Mouse (Mus musculus) stomach, embryonic 16.5 days (tissue): ENCODE measurements around the gene Cryl1. TPM values are rescaled to one million over a fixed set of nuclear protein-coding genes. Genes with fewer than 3 reads are reported as not detected.

Experiments used
- ATAC-seq: fragments of 200-750 bp; cut with Nextera tagmentation; 2 replicates; pipeline ENCODE4 v1.8.0; 2017; ENCODE audit warnings: moderate number of reproducible peaks, moderate TSS enrichment; ENCODE audit not compliant: insufficient read depth, low FRiP score
- H3K27ac ChIP-seq: fragments of 300-500 bp; sonication (generic); 2 replicates; pipeline ENCODE4 v1.5.1; 2014; ENCODE audit warnings: low read length
- H3K27me3 ChIP-seq: fragments of 300-500 bp; sonication (generic); 2 replicates; pipeline ENCODE4 v1.6.1; 2014; ENCODE audit warnings: low read length, control low read depth, mixed read lengths; ENCODE audit not compliant: control insufficient read depth, insufficient read depth
- H3K36me3 ChIP-seq: fragments of 300-500 bp; sonication (generic); 2 replicates; pipeline ENCODE4 v1.6.1; 2014; ENCODE audit warnings: low read length; ENCODE audit not compliant: control insufficient read depth, insufficient read depth
- H3K4me1 ChIP-seq: fragments of 300-500 bp; sonication (generic); 2 replicates; pipeline ENCODE4 v1.6.1; 2014; ENCODE audit warnings: low read length, control low read depth, mixed read lengths; ENCODE audit not compliant: control insufficient read depth, insufficient read depth
- H3K4me2 ChIP-seq: fragments of 300-500 bp; sonication (generic); 2 replicates; pipeline ENCODE4 v1.6.1; 2014; ENCODE audit warnings: low read depth, low read length, mixed read lengths
- H3K4me3 ChIP-seq: fragments of 300-500 bp; sonication (generic); replicated peaks from 2 replicates; pipeline ENCODE4 v1.5.1; 2014; ENCODE audit warnings: mild to moderate bottlenecking, low read length
- H3K9ac ChIP-seq: fragments of 300-500 bp; sonication (generic); 2 replicates; pipeline ENCODE4 v1.6.1; 2014; ENCODE audit warnings: low read length
- H3K9me3 ChIP-seq: fragments of 300-500 bp; sonication (generic); replicated peaks from 2 replicates; pipeline ENCODE4 v1.6.1; 2016; ENCODE audit warnings: low read length, control low read depth; ENCODE audit not compliant: control insufficient read depth
- WGBS: fragments of 180-500 bp; shearing (Covaris S2); extraction: QIAGEN DNeasy Blood & Tissue Kit; methylation state at CpG from one replicate; pipeline ENCODE4 v1.1.7; 2014; 5-methylcytosine and 5-hydroxymethylcytosine counted together
- polyA plus RNA-seq: library from polyadenylated mRNA; unstranded; fragments of >200 nt; fragmentation: Nextera tagmentation; extraction: Ambion mirVana; gene quantifications from 2 replicates; pipeline ENCODE4 v1.2.1, GENCODE M21; 2015

The Cryl1 gene
- polyA plus RNA-seq, 1 experiment from 2014 or later, result 41.0 TPM

DNA sequence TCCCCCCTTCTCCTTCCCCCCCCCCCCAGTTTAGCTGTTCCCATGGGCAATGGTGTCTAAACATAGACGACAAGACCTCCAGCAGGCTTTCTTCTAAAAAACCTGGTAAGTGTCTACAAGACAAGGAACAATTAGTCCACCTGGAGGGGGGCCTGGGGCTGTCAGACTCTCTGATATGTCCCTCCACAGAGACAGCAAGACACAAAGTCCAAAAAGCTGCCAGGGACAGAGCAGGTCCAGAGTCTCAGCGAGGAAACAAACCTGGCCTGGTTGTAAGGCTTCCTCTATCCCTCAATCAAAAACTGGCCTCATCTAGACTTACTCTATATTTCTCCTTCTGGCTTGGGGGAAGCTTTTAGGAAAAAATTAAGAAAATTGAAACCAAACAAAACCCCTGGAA, 115.7 kb downstream of the Cryl1 start:
- Histone ChIP-seq H3K4me3 (no peak overlapping the region), H3K27ac (no peak overlapping the region), H3K4me1 (no peaks in the 10 kb centered on the region), H3K27me3 (no peaks in the 10 kb centered on the region), H3K9ac (no peak overlapping the region), H3K4me2 (no peak overlapping the region), H3K9me3 (no peaks in the 10 kb centered on the region), H3K36me3 (no peaks in the 10 kb centered on the region)
- no peak for ATAC-seq
- 29% methylated on average over 2 of the region's 2 CpGs for WGBS

DNA sequence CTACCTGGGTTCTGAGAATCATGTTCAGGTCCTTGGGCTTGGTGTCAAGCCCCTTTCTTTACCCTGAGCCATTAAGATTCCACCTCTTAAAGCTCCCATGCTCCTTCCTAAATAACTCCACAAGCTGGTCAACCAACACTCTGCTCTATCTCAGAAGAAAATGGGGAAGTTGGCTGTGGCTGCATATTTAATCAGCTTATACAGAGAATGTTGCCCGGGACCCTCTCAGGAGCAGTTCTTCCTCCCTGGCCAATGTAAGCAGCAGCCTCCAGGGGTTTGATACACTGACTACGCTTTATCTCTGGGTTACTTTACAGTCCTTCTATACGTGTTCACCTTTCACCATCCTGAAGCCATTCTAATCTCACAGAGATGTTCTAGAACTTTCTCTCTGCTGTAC, 117.5 kb downstream of the Cryl1 start:
- Histone ChIP-seq H3K9me3 (no peaks in the 10 kb centered on the region), H3K4me2 (no peak overlapping the region), H3K36me3 (no peaks in the 10 kb centered on the region), H3K4me1 (no peaks in the 10 kb centered on the region), H3K4me3 (no peak overlapping the region), H3K27me3 (no peaks in the 10 kb centered on the region), H3K27ac (no peak overlapping the region), H3K9ac (no peak overlapping the region)
- no peak for ATAC-seq
- WGBS, result 89% methylated on average over 3 of the region's 3 CpGs

DNA sequence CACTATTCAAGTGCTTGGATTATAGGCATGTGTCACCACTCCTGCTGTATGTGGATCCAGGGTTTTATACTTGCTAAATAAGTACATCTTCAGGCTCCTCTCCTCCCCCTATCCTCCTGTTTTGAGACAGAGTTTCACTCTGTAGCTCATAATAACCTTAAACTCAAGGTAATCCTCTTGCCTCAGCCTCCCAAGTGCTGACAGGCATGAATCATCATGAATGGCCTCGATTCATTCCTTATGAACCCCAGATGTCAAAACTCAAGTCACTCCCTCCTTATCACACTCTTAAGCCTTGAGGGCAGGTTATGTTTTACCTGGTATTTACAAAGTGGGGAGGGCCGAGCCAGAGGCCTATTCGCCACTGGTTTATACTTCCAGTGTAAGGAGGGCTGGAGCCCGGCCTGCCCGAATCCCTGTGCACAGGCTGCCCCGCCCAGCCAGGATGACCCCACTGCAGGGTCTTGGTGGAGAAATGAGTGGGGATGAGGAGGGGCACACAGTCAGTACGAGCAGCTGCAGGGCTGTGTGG, 121.8 kb downstream of the Cryl1 start:
- H3K36me3 ChIP-seq, result no peaks in the 10 kb centered on the region
- no peak overlapping the region for H3K27ac ChIP-seq
- WGBS, result 66% methylated on average over 7 of the region's 7 CpGs
- ATAC-seq, result peak; percentile 60; the same call in 1 of the 2 replicates
- H3K27me3 ChIP-seq, result no peaks in the 10 kb centered on the region
- H3K9ac ChIP-seq, result no peak overlapping the region
- no peak overlapping the region for H3K4me3 ChIP-seq
- H3K4me2 ChIP-seq, result no peak overlapping the region
- H3K4me1 ChIP-seq, result no peaks in the 10 kb centered on the region
- H3K9me3 ChIP-seq, result no peaks in the 10 kb centered on the region

DNA sequence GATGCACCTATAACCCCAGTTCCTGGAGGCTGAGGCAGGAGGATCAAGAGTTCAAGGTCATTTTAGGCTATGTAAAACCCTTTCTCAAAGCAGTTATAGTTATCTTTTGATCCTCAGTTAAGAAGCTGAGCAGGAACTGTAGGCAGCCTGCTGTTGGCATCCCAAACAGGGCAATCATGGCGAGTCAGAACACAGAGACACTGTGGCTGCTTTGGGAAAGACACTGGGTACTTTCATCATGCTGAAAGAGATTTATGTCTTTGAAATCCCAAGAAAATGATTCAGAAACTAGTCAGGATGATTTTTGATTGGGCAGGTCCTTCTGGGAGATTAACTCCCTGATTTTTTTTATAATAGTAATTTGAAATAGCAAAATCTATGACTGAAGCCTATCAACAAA, 126.0 kb downstream of the Cryl1 start:
- Histone ChIP-seq H3K9ac (no peak overlapping the region), H3K4me3 (no peak overlapping the region), H3K27me3 (no peaks in the 10 kb centered on the region), H3K4me1 (no peaks in the 10 kb centered on the region), H3K4me2 (no peak overlapping the region), H3K9me3 (no peaks in the 10 kb centered on the region), H3K27ac (no peak overlapping the region), H3K36me3 (no peaks in the 10 kb centered on the region)
- ATAC-seq, result no peak
- 82% methylated on average over 1 of the region's 1 CpGs for WGBS

DNA sequence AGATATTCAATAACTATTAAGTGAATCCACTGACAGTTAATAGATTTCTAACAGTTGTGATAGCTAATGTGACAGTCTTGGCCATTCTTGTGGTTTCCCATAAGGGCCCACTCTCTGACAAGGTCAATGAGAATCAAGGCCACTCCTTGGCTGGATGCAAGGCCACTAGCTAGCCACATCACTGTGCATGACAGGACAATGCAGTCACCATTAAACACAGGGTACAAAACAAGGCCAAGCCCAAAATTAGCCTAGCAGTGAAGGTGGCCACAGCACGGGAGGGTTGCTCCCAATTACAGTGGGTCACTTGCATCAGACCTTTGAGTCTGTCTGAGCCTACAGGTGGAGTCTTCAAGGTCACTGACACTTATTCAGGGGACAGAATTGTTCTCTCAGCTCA, 126.5 kb downstream of the Cryl1 start:
- no peak overlapping the region for H3K27ac ChIP-seq
- no peaks in the 10 kb centered on the region for H3K27me3 ChIP-seq
- no peaks in the 10 kb centered on the region for H3K4me1 ChIP-seq
- H3K9ac ChIP-seq, result no peak overlapping the region
- WGBS, result 71% methylated on average over 1 of the region's 1 CpGs
- no peak overlapping the region for H3K4me3 ChIP-seq
- no peak for ATAC-seq
- H3K36me3 ChIP-seq, result no peaks in the 10 kb centered on the region
- no peaks in the 10 kb centered on the region for H3K9me3 ChIP-seq
- no peak overlapping the region for H3K4me2 ChIP-seq

DNA sequence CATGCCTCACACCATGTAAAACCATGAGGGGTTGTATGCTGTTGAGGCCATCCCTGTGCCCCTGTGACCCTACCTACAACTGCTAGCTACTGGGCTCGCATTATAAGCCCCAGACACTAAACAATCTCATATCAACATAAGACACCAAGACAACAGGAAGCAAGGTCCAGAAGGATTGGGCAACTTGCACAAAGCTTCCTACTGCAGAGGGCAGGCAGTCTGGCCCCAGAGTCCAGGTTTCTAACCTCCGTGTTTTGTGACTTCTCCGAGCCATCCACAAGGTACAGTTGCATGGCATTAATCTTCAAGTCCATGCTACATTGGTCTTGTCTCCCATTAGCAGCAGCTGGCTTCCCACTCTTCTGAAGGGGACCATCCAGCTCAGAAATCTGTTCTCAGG, 129.4 kb downstream of the Cryl1 start:
- Histone ChIP-seq H3K4me3 (no peak overlapping the region), H3K27me3 (no peaks in the 10 kb centered on the region), H3K4me2 (no peak overlapping the region), H3K36me3 (no peaks in the 10 kb centered on the region), H3K27ac (no peak overlapping the region), H3K9ac (no peak overlapping the region), H3K9me3 (no peaks in the 10 kb centered on the region), H3K4me1 (no peaks in the 10 kb centered on the region)
- ATAC-seq, result no peak
- 82% methylated on average over 3 of the region's 3 CpGs for WGBS

DNA sequence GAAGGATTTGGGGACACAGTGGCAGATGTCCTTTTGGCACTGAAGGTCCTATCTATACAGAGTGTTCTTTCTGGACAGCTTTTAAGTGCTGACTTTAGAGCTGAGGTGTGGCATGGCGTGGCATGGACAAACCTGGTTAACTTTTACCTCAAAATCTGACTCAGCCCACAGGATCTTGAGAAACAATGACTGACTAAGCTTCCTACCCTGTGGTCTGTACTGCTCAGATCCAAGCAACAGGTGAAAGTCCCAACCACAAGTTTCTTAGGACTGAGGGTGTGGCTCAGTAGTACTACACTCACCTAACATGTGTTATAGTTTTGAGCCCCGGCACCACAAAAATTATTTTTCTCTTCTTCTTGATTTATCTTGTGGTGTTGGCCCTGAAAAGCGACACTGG, 130.0 kb downstream of the Cryl1 start:
- H3K4me3 ChIP-seq, result no peak overlapping the region
- WGBS, result 74% methylated on average over 3 of the region's 3 CpGs
- H3K36me3 ChIP-seq, result no peaks in the 10 kb centered on the region
- H3K9ac ChIP-seq, result no peak overlapping the region
- no peak overlapping the region for H3K4me2 ChIP-seq
- no peaks in the 10 kb centered on the region for H3K9me3 ChIP-seq
- peak; percentile 89 for ATAC-seq
- H3K27me3 ChIP-seq, result no peaks in the 10 kb centered on the region
- no peak overlapping the region for H3K27ac ChIP-seq
- H3K4me1 ChIP-seq, result no peaks in the 10 kb centered on the region

DNA sequence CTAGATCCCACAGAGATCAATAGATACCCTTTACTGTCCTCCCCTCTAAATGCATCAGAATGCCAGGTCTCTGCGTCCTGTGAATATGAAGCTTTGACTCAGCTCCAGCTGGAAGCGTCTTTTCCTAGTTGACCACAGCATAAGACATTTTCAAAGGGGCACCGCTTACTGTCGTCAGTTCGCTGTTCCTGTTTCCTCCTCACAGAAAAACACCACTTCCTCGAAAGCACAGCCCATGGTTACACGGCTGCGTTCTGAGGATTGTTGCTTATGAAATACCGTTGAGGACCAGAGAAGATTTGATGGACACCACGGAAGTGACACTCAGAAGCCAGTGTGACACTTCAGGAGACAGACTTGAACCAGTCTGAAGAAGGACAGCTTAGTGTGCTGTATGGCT, 134.4 kb downstream of the Cryl1 start:
- no peaks in the 10 kb centered on the region for H3K4me1 ChIP-seq
- no peak for ATAC-seq
- no peaks in the 10 kb centered on the region for H3K9me3 ChIP-seq
- H3K27me3 ChIP-seq, result no peaks in the 10 kb centered on the region
- no peak overlapping the region for H3K9ac ChIP-seq
- WGBS, result 67% methylated on average over 10 of the region's 10 CpGs
- H3K4me3 ChIP-seq, result no peak overlapping the region
- no peaks in the 10 kb centered on the region for H3K36me3 ChIP-seq
- no peak overlapping the region for H3K4me2 ChIP-seq
- no peak overlapping the region for H3K27ac ChIP-seq

DNA sequence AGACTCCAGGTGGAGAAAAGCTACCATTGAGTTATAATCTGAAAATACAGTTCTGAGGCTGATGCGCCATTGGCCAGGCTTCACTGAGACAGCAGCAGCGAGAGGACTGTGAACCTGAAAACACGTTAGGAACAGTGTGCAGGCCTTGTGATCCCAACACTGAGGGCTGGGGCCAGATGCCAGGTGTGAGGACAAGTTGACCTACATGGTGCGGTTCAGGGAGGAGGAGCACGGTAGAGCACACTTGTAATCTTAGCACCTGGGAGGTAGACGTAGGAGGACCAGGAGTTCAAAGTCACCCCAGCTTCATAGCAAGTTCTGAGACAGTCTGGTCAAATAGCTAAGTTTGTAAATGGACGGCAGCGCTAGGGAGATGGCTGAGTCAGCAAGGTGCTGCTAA, 139.0 kb downstream of the Cryl1 start:
- no peak overlapping the region for H3K4me3 ChIP-seq

DNA sequence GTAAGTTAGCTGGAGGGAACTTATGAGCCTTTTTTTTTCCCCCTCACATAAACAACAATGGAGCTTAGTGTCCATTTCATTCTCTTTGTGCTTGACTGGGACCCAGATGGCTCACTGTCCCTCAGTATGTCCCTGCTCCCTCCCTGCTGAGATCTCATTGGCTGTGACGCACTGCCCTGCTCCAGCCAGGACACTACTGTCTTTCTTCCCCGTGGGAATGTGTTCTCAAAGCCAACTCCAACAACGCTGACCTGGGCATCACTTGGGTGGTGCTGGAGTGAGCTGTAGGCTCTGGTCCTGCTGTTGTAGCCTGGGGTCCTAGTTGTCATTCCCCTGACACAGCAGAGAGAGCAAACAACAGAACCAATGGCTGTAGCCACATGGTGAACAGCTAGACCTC, 149.7 kb downstream of the Cryl1 start:
- H3K4me3 ChIP-seq, result no peak overlapping the region

More for the DNA sequence above, 139.0 kb downstream of the Cryl1 start:
- no peaks in the 10 kb centered on the region for H3K4me1 ChIP-seq
- no peaks in the 10 kb centered on the region for H3K9me3 ChIP-seq
- ATAC-seq, result no peak
- no peaks in the 10 kb centered on the region for H3K27me3 ChIP-seq
- no peak overlapping the region for H3K27ac ChIP-seq
- H3K4me2 ChIP-seq, result no peak overlapping the region
- no peaks in the 10 kb centered on the region for H3K36me3 ChIP-seq
- H3K9ac ChIP-seq, result no peak overlapping the region
- 84% methylated on average over 8 of the region's 8 CpGs for WGBS

More for the DNA sequence above, 149.7 kb downstream of the Cryl1 start:
- Histone ChIP-seq H3K9ac (no peak overlapping the region), H3K4me1 (no peaks in the 10 kb centered on the region), H3K36me3 (no peaks in the 10 kb centered on the region), H3K27me3 (no peaks in the 10 kb centered on the region), H3K9me3 (no peaks in the 10 kb centered on the region), H3K4me2 (no peak overlapping the region), H3K27ac (no peak overlapping the region)
- 83% methylated on average over 3 of the region's 3 CpGs for WGBS
- ATAC-seq, result no peak
